Mouse (Mus musculus) MEL (cell line): Measurements from ENCODE around the gene Iqcf4. TPM values are rescaled to one million over a fixed set of nuclear protein-coding genes. Genes with fewer than 3 reads are reported as not detected.

Experiments used
- DNase-seq: peaks from one replicate; pipeline ENCODE4 v3.0.0; 2011; ENCODE audit warnings: low read depth, low spot score
- H3K27ac ChIP-seq: 2 replicates; pipeline ENCODE4 v1.5.1; 2012; ENCODE audit warnings: low read depth, mild to moderate bottlenecking, control low read depth, low read length, moderate library complexity; ENCODE audit not compliant: control insufficient read depth
- H3K27me3 ChIP-seq, 2 experiments: fragments of 150-350 bp in 1 of 2; sonication (generic) in 1 of 2; 2 replicates each; pipeline ENCODE4 v1.6.1; 2012; ENCODE audit warnings: low read length in 2 of 2, mild to moderate bottlenecking in 2 of 2, improper control_type of control experiment in 1 of 2, moderate library complexity in 1 of 2; ENCODE audit not compliant: insufficient read depth in 2 of 2, control insufficient read depth in 1 of 2
- H3K36me3 ChIP-seq, 2 experiments: 2 replicates each; pipeline ENCODE4 v1.6.1; 2012 to 2014; ENCODE audit warnings: low read length in 2 of 2, improper control_type of control experiment in 1 of 2, inconsistent platforms in 1 of 2, mild to moderate bottlenecking in 1 of 2; ENCODE audit not compliant: insufficient read depth in 2 of 2, control insufficient read depth in 1 of 2
- H3K4me1 ChIP-seq, 2 experiments: fragments of 150-350 bp in 1 of 2; sonication (generic) in 1 of 2; 2 replicates each; pipeline ENCODE4 v1.6.1; 2012; ENCODE audit warnings: low read length in 2 of 2, improper control_type of control experiment in 1 of 2, mild to moderate bottlenecking in 1 of 2; ENCODE audit not compliant: insufficient read depth in 2 of 2, control insufficient read depth in 1 of 2
- H3K4me3 ChIP-seq, 2 experiments: fragments of 150-350 bp in 1 of 2; sonication (generic) in 1 of 2; 2 replicates each; pipeline ENCODE4 v1.5.1; 2012; ENCODE audit warnings: low read depth in 2 of 2, low read length in 2 of 2, mild to moderate bottlenecking in 2 of 2, moderate library complexity in 2 of 2, control low read depth in 1 of 2, improper control_type of control experiment in 1 of 2; ENCODE audit not compliant: control insufficient read depth in 1 of 2, insufficient read depth in 1 of 2
- H3K79me2 ChIP-seq: 2 replicates; pipeline ENCODE4 v1.6.1; 2012; ENCODE audit warnings: mild to moderate bottlenecking, low read length, moderate library complexity; ENCODE audit not compliant: control insufficient read depth, poor library complexity, insufficient read depth
- H3K9ac ChIP-seq: 2 replicates; pipeline ENCODE4 v1.6.1; 2012; ENCODE audit warnings: low read depth, mild to moderate bottlenecking, control low read depth, low read length, moderate library complexity; ENCODE audit not compliant: control insufficient read depth, poor library complexity, severe bottlenecking
- H3K9me3 ChIP-seq: fragments of 150-350 bp; sonication (generic); replicated peaks from 2 replicates; pipeline ENCODE4 v1.6.1; 2012; ENCODE audit warnings: mild to moderate bottlenecking, low read length, improper control_type of control experiment, moderate library complexity; ENCODE audit not compliant: insufficient read depth
- CHD1 ChIP-seq: IDR thresholded peaks from 2 replicates; pipeline ENCODE4 v1.6.1; 2012; ENCODE audit warnings: low read depth, mild to moderate bottlenecking, inconsistent platforms, low read length, improper control_type of control experiment
- E2F4 ChIP-seq: IDR thresholded peaks from 2 replicates; pipeline ENCODE4 v1.6.1; 2011; ENCODE audit warnings: low read depth, low read length, improper control_type of control experiment, borderline replicate concordance
- EP300 ChIP-seq, 2 experiments: IDR thresholded peaks; 2 replicates each; pipeline ENCODE4 v1.6.1; 2011; ENCODE audit warnings: improper control_type of control experiment in 2 of 2, low read length in 2 of 2, low read depth in 1 of 2, mild to moderate bottlenecking in 1 of 2
- MAFK ChIP-seq: IDR thresholded peaks from 2 replicates; pipeline ENCODE4 v1.6.1; 2011; ENCODE audit warnings: low read depth, mild to moderate bottlenecking, low read length, improper control_type of control experiment, borderline replicate concordance
- MEF2A ChIP-seq: IDR thresholded peaks from 2 replicates; pipeline ENCODE4 v1.6.1; 2014; ENCODE audit warnings: low read depth, mild to moderate bottlenecking, inconsistent platforms, low read length, improper control_type of control experiment; ENCODE audit not compliant: poor library complexity, insufficient replicate concordance, severe bottlenecking; ENCODE audit errors: extremely low read depth
- POLR2A ChIP-seq, 2 experiments: IDR thresholded peaks; 2 replicates each; pipeline ENCODE4 v1.6.1; 2011 to 2012; ENCODE audit warnings: low read length in 2 of 2, mild to moderate bottlenecking in 2 of 2, control low read depth in 1 of 2, improper control_type of control experiment in 1 of 2, low read depth in 1 of 2, moderate library complexity in 1 of 2; ENCODE audit not compliant: control insufficient read depth in 1 of 2, insufficient read depth in 1 of 2, poor library complexity in 1 of 2
- POLR2AphosphoS2 ChIP-seq: IDR thresholded peaks from 2 replicates; pipeline ENCODE4 v1.6.1; 2011; ENCODE audit warnings: low read length, improper control_type of control experiment
- RAD21 ChIP-seq: IDR thresholded peaks from 2 replicates; pipeline ENCODE4 v1.6.1; 2011; ENCODE audit warnings: mild to moderate bottlenecking, low read depth, low read length, improper control_type of control experiment
- RCOR1 ChIP-seq: IDR thresholded peaks from 2 replicates; pipeline ENCODE4 v1.6.1; 2012; ENCODE audit warnings: low read depth, mild to moderate bottlenecking, inconsistent platforms, low read length, improper control_type of control experiment
- SIN3A ChIP-seq: IDR thresholded peaks from 2 replicates; pipeline ENCODE4 v1.6.1; 2012; ENCODE audit warnings: low read length, improper control_type of control experiment, inconsistent platforms
- SMC3 ChIP-seq: IDR thresholded peaks from 2 replicates; pipeline ENCODE4 v1.6.1; 2011; ENCODE audit warnings: low read depth, low read length, improper control_type of control experiment
- ZC3H11A ChIP-seq: IDR thresholded peaks from 2 replicates; pipeline ENCODE4 v1.6.1; 2012; ENCODE audit warnings: low read depth, mild to moderate bottlenecking, inconsistent platforms, low read length, improper control_type of control experiment
- ZMIZ1 ChIP-seq: IDR thresholded peaks from 2 replicates; pipeline ENCODE4 v1.6.1; 2012; ENCODE audit warnings: low read depth, mild to moderate bottlenecking, inconsistent platforms, low read length, improper control_type of control experiment, moderate library complexity
- polyA plus RNA-seq, 2 experiments: library from polyadenylated mRNA; stranded (reverse) in 1 of 2; unstranded in 1 of 2; fragments of >175 nt in 1 of 2; fragments of >200 nt in 1 of 2; gene quantifications; 2 replicates each; pipeline versions ENCODE4 v1.2.1 to v1.2.4; 2012; ENCODE audit warnings: low replicate concordance in 2 of 2, low read depth in 1 of 2; ENCODE audit not compliant: insufficient read length in 2 of 2, insufficient read depth in 1 of 2, missing spikeins in 1 of 2
- total RNA-seq: library from RNA; depleted of rRNA; stranded (reverse); fragments of 300-350 nt; gene quantifications from 2 replicates; pipeline ENCODE4 v1.2.3, GENCODE M21; 2012

Gene Iqcf4
- total and polyA plus RNA-seq, 3 experiments: not detected

GRCm38 (mm10) chr9:106582552-106582951 lies 11.8 kb upstream of the Iqcf4 start:
- H3K9ac ChIP-seq: no peak overlapping the region
- no peaks in the 10 kb centered on the region for H3K36me3 ChIP-seq
- H3K4me3 ChIP-seq: no peak overlapping the region
- no peak overlapping the region for H3K27ac ChIP-seq
- no peak for DNase-seq
- H3K9me3 ChIP-seq: no peaks in the 10 kb centered on the region
- H3K79me2 ChIP-seq: no peaks in the 10 kb centered on the region
- no peak for TF ChIP-seq ZC3H11A
- no peak for TF ChIP-seq POLR2AphosphoS2
- TF ChIP-seq E2F4: no peak
- TF ChIP-seq RCOR1: no peak
- H3K4me1 ChIP-seq: no peaks in the 10 kb centered on the region
- H3K27me3 ChIP-seq: peaks cover 3 to 6% of the 10 kb centered on the region in 2 experiments; a peak in 2 of 4 replicates

- Histone ChIP-seq H3K4me3 (no peak overlapping the region), H3K4me1 (no peaks in the 10 kb centered on the region), H3K9me3 (no peaks in the 10 kb centered on the region), H3K79me2 (no peaks in the 10 kb centered on the region), H3K36me3 (no peaks in the 10 kb centered on the region), H3K9ac (no peak overlapping the region), H3K27ac (no peak overlapping the region), H3K27me3 (peaks cover 7 to 10% of the 10 kb centered on the region in 2 experiments; a peak in 2 of 4 replicates)
- no peak for TF ChIP-seq RAD21
- DNase-seq: no peak
These were observed 9.2 kb upstream of the Iqcf4 start for GRCm38 (mm10) chr9:106580016-106580415.

- TF ChIP-seq ZMIZ1: no peak
- TF ChIP-seq POLR2A (IDR thresholded peaks at IDR 0.05; ENCODE audit: control insufficient read depth in 1 of 2, insufficient read depth in 1 of 2, low read depth in 1 of 2, low read length in 2 of 2, poor library complexity in 1 of 2): no peak
- TF ChIP-seq RCOR1: no peak
- no peak for TF ChIP-seq SMC3
- no peak for TF ChIP-seq EP300 (IDR thresholded peaks at IDR 0.05; ENCODE audit: low read depth in 1 of 2, low read length in 2 of 2)
- TF ChIP-seq MAFK: no peak
- TF ChIP-seq SIN3A: no peak
- TF ChIP-seq MEF2A: no peak
- TF ChIP-seq CHD1: no peak
- Histone ChIP-seq H3K36me3 (no peaks in the 10 kb centered on the region), H3K4me1 (no peaks in the 10 kb centered on the region), H3K27ac (no peak overlapping the region), H3K4me3 (no peak overlapping the region), H3K27me3 (peaks cover 8 to 9% of the 10 kb centered on the region in 2 experiments; a peak in 3 of 4 replicates), H3K9ac (no peak overlapping the region), H3K79me2 (no peaks in the 10 kb centered on the region), H3K9me3 (no peaks in the 10 kb centered on the region)
- DNase-seq: no peak
These were observed 5.3 kb upstream of the Iqcf4 start for GRCm38 (mm10) chr9:106576112-106576511.
